9 mouse cellular contexts compared by ENCODE assay signal in the genomic region with DNA sequence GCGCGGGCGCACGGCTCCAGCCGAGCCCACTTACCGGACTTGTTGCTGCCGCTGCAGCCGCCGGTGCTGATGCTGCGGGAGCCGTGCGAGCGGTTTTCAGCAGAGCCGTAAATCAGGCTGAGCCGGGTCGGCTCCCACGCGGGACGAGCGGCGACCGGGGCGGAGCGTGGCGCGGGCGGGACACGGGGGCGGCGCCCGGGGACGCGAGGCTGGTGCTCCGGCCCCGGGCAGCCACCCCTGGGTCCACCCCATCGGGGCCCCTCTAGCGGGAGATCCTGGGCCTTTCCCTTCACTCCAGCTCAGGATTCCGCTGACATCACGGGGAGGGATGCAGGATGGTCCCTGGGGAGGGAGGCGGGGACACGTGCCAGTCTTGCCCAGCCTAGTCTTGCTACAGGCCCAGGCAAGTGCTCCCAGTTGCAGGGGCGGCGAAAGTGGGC. TPM values are rescaled to one million over a fixed set of nuclear protein-coding genes. Genes with fewer than 3 reads are reported as not detected.
DNase-seq lines count a peak whose midpoint lies in the region; ATAC-seq lines count a peak whose summit lies in the region.
"Had no signal": no experiment of that assay in that cellular context is flagged by ENCODE, and none has a peak within 500 bp of the region (broad histone marks: within the 10 kb centered on the region; RNA-seq: fewer than 3 reads in every experiment).

A gene (minus strand): TSS at position 326 of the 440 bp plus-strand sequence.

- peaks cover 11% of the 10 kb centered on the region for H3K4me1 ChIP-seq in embryonic facial prominence, embryonic 15.5 days
- H3K4me1 ChIP-seq in limb, embryonic 13.5 days, result peaks cover 7% of the 10 kb centered on the region
- peaks cover 9% of the 10 kb centered on the region; the same call in 1 of the 2 replicates for H3K4me1 ChIP-seq in midbrain, embryonic 15.5 days
- H3K4me1 ChIP-seq in stomach, embryonic 15.5 days, result peaks cover 6% of the 10 kb centered on the region; the same call in 1 of the 2 replicates

- peak; percentile 94 for DNase-seq in 3134 (ENCODE audit: extremely low read depth, insufficient read length, low spot score)
- DNase-seq in adrenal gland, postnatal 36 days, result peak; percentile 57 to 71
- DNase-seq in heart, adult 9 months (ENCODE audit: low spot score in 2 of 2), result peak; percentile 60 to 66
- peak; percentile 7 for DNase-seq in kidney, adult 9 months

- H3K4me3 ChIP-seq in embryonic facial prominence, embryonic 15.5 days (replicated peaks), result peak within 1 kb of the TSS; percentile 64
- peak within 1 kb of the TSS; percentile 71 for H3K4me3 ChIP-seq in limb, embryonic 13.5 days
- H3K4me3 ChIP-seq in midbrain, embryonic 15.5 days, result peak within 1 kb of the TSS; percentile 71
- H3K4me3 ChIP-seq in stomach, embryonic 15.5 days (replicated peaks), result peak within 1 kb of the TSS; percentile 54

- H3K27ac ChIP-seq in embryonic facial prominence, embryonic 15.5 days (replicated peaks), result 0 out of 2 replicates have a peak within 1 kb of the TSS, but pooled peaks have one; percentile 4
- no peak within 1 kb of the TSS for H3K27ac ChIP-seq in limb, embryonic 13.5 days
- peak within 1 kb of the TSS; percentile 71 for H3K27ac ChIP-seq in midbrain, embryonic 15.5 days
- no peak within 1 kb of the TSS for H3K27ac ChIP-seq in stomach, embryonic 15.5 days

- H3K27me3 ChIP-seq in embryonic facial prominence, embryonic 15.5 days, result no peaks in the 10 kb centered on the region
- H3K27me3 ChIP-seq in limb, embryonic 13.5 days, result peaks cover 4% of the 10 kb centered on the region; the same call in 1 of the 2 replicates
- peaks cover 33% of the 10 kb centered on the region for H3K27me3 ChIP-seq in midbrain, embryonic 15.5 days (replicated peaks)
- no peaks in the 10 kb centered on the region for H3K27me3 ChIP-seq in stomach, embryonic 15.5 days (replicated peaks)

- H3K4me2 ChIP-seq in embryonic facial prominence, embryonic 15.5 days (replicated peaks), result peak within 1 kb of the TSS; percentile 96
- H3K4me2 ChIP-seq in limb, embryonic 13.5 days (replicated peaks), result peak within 1 kb of the TSS; percentile 92
- H3K4me2 ChIP-seq in midbrain, embryonic 15.5 days, result peak within 1 kb of the TSS; percentile 82
- peak within 1 kb of the TSS; percentile 98 for H3K4me2 ChIP-seq in stomach, embryonic 15.5 days

- H3K9ac ChIP-seq in embryonic facial prominence, embryonic 15.5 days, result peak within 1 kb of the TSS; percentile 63
- H3K9ac ChIP-seq in limb, embryonic 13.5 days, result peak within 1 kb of the TSS; percentile 79
- H3K9ac ChIP-seq in midbrain, embryonic 15.5 days, result peak within 1 kb of the TSS; percentile 66
- peak within 1 kb of the TSS; percentile 37; the same call in 1 of the 2 replicates for H3K9ac ChIP-seq in stomach, embryonic 15.5 days

- H3K36me3 ChIP-seq in embryonic facial prominence, embryonic 15.5 days, result 0 out of 2 replicates have a peak, but pooled peaks cover 4% of the 10 kb centered on the region
- H3K36me3 ChIP-seq in limb, embryonic 13.5 days, result peaks cover 7% of the 10 kb centered on the region
- 0 out of 2 replicates have a peak, but pooled peaks cover 2% of the 10 kb centered on the region for H3K36me3 ChIP-seq in midbrain, embryonic 15.5 days (replicated peaks)
- no peaks in the 10 kb centered on the region for H3K36me3 ChIP-seq in stomach, embryonic 15.5 days
- H3K36me3 ChIP-seq: G1E had no signal

- ATAC-seq in embryonic facial prominence, embryonic 15.5 days (ENCODE audit: insufficient number of reproducible peaks, low FRiP score, low TSS enrichment, low read depth), result peak; percentile 88
- ATAC-seq in limb, embryonic 13.5 days (ENCODE audit: low FRiP score, low read depth), result peak; percentile 86
- ATAC-seq in midbrain, embryonic 15.5 days (replicated peaks), result peak; percentile 95
- ATAC-seq in stomach, embryonic 15.5 days (ENCODE audit: insufficient read depth, low FRiP score, low read depth), result peak; percentile 83; the same call in 1 of the 2 replicates

- under 1% methylated on average over 40 of the region's 43 CpGs for WGBS in embryonic facial prominence, embryonic 15.5 days
- 1% methylated on average over 43 of the region's 43 CpGs for WGBS in limb, embryonic 13.5 days
- WGBS in midbrain, embryonic 15.5 days, result under 1% methylated on average over 43 of the region's 43 CpGs
- WGBS in stomach, embryonic 15.5 days, result 2% methylated on average over 43 of the region's 43 CpGs

- no peaks in the 10 kb centered on the region for H3K9me3 ChIP-seq in embryonic facial prominence, embryonic 15.5 days (replicated peaks)
- H3K9me3 ChIP-seq in limb, embryonic 13.5 days, result no peaks in the 10 kb centered on the region; the same call in 1 of the 2 replicates
- H3K9me3 ChIP-seq in midbrain, embryonic 15.5 days, result peaks cover 3% of the 10 kb centered on the region; the same call in 1 of the 2 replicates
- H3K9me3 ChIP-seq in stomach, embryonic 15.5 days, result no peaks in the 10 kb centered on the region

RNA-seq across cellular contexts. Expression of the gene that starts here (rescaled TPM):
- 1 to 10 TPM; 1.4 to 2.1 TPM for total RNA-seq in adrenal gland, postnatal 36 days (2021)
- polyA plus RNA-seq in embryonic facial prominence, embryonic 15.5 days (2015; fragmentation: Nextera tagmentation; extraction: Ambion mirVana), result 2.7 and 3.2 TPM in 2 replicates
- 2.0 and 2.9 TPM in 2 replicates for polyA plus RNA-seq in limb, embryonic 13.5 days (2015; fragmentation: Nextera tagmentation; extraction: Ambion mirVana)
- 5.4 and 5.8 TPM in 2 replicates for polyA plus RNA-seq in midbrain, embryonic 15.5 days (2015; fragmentation: Nextera tagmentation; extraction: Ambion mirVana)
- polyA plus RNA-seq in stomach, embryonic 15.5 days (2015; fragmentation: Nextera tagmentation; extraction: Ambion mirVana), result 1.4 and 1.5 TPM in 2 replicates
- polyA plus RNA-seq: G1E had no signal

Comparison
In these comparisons a context has a peak if more than half of its experiments do, and no peak if none do; other contexts are left out.
1. DNase-seq: peak in every context shown above with its lines; median percentile 94 in 3134; 64 in adrenal gland, postnatal 36 days; 63 in heart, adult 9 months; 7 in kidney, adult 9 months.
2. H3K27ac ChIP-seq: peak in embryonic facial prominence, embryonic 15.5 days (single experiment) and midbrain, embryonic 15.5 days (single experiment); none in limb, embryonic 13.5 days (single experiment) and stomach, embryonic 15.5 days (single experiment).
3. Peak in every context shown above with its lines, with median percentiles within 50 percentile points of each other: ATAC-seq, H3K4me2 ChIP-seq, H3K4me3 ChIP-seq and H3K9ac ChIP-seq.